In genomic region chr6:90653736-90654135, GRCm38 (mm10) we compare ENCODE assay signal across 8 mouse cellular contexts. TPM values are rescaled to one million over a fixed set of nuclear protein-coding genes. Genes with fewer than 3 reads are reported as not detected.
DNase-seq lines count a peak whose midpoint lies in the region; ATAC-seq lines count a peak whose summit lies in the region.

No protein-coding gene starts in this region.

- intact Hi-C loops in heart, postnatal 36 days (cut with DNase I): loop anchor here (1.0 to 10.0 kb wide), 4 partner anchors 46 to 161 kb away; no protein-coding TSS in a partner anchor

- H3K9ac ChIP-seq in forebrain, embryonic 14.5 days (ENCODE audit: low read length): no peak overlapping the region
- H3K9ac ChIP-seq in forebrain, embryonic 13.5 days: no peak overlapping the region
- no peak overlapping the region for H3K9ac ChIP-seq in liver, embryonic 13.5 days

- peak; percentile 44 for DNase-seq in forebrain, embryonic 14.5 days (ENCODE audit: low spot score)
- peak; percentile 51 for DNase-seq in 416B (ENCODE audit: low read depth)
- DNase-seq in adrenal gland, postnatal 10 days: peak; percentile 75
- peak; percentile 64 for DNase-seq in embryo, embryonic 11 days
- DNase-seq in heart, postnatal 36 days: peak; percentile 70
- DNase-seq in liver, embryonic 13.5 days: no peak
- peak; percentile 35 for DNase-seq in ovary, postnatal 14 days (ENCODE audit: low spot score)

- H3K4me2 ChIP-seq in forebrain, embryonic 14.5 days (ENCODE audit: low read length): no peak overlapping the region
- H3K4me2 ChIP-seq in forebrain, embryonic 13.5 days: no peak overlapping the region
- no peak overlapping the region for H3K4me2 ChIP-seq in liver, embryonic 13.5 days

- no peaks in the 10 kb centered on the region for H3K36me3 ChIP-seq in forebrain, embryonic 14.5 days (ENCODE audit: control insufficient read depth, insufficient read depth, low read length)
- H3K36me3 ChIP-seq in forebrain, embryonic 13.5 days (ENCODE audit: poor library complexity, severe bottlenecking): no peaks in the 10 kb centered on the region
- H3K36me3 ChIP-seq in liver, embryonic 13.5 days: no peaks in the 10 kb centered on the region

- H3K4me3 ChIP-seq in forebrain, embryonic 14.5 days (ENCODE audit: low read depth, low read length): no peak overlapping the region
- no peak overlapping the region for H3K4me3 ChIP-seq in forebrain, embryonic 13.5 days
- no peak overlapping the region for H3K4me3 ChIP-seq in liver, embryonic 13.5 days (replicated peaks)

- 59% methylated on average over 2 of the region's 2 CpGs for WGBS in forebrain, embryonic 14.5 days
- 65% methylated on average over 2 of the region's 2 CpGs for WGBS in forebrain, embryonic 13.5 days
- WGBS in liver, embryonic 13.5 days (ENCODE audit: insufficient replicate concordance): 35% methylated on average over 2 of the region's 2 CpGs

- H3K27me3 ChIP-seq in forebrain, embryonic 14.5 days (replicated peaks; ENCODE audit: control insufficient read depth, insufficient read depth, low read length): no peaks in the 10 kb centered on the region
- H3K27me3 ChIP-seq in forebrain, embryonic 13.5 days: no peaks in the 10 kb centered on the region
- no peaks in the 10 kb centered on the region for H3K27me3 ChIP-seq in liver, embryonic 13.5 days

- H3K9me3 ChIP-seq in forebrain, embryonic 14.5 days (replicated peaks; ENCODE audit: control insufficient read depth, low read length): no peaks in the 10 kb centered on the region
- no peaks in the 10 kb centered on the region; the same call in 1 of the 2 replicates for H3K9me3 ChIP-seq in forebrain, embryonic 13.5 days (replicated peaks)
- no peaks in the 10 kb centered on the region for H3K9me3 ChIP-seq in liver, embryonic 13.5 days (replicated peaks)

- no peak overlapping the region for H3K27ac ChIP-seq in forebrain, embryonic 14.5 days (ENCODE audit: low read depth, low read length)
- H3K27ac ChIP-seq in forebrain, embryonic 13.5 days: no peak overlapping the region
- no peak overlapping the region for H3K27ac ChIP-seq in liver, embryonic 13.5 days

- no peaks in the 10 kb centered on the region for H3K4me1 ChIP-seq in forebrain, embryonic 14.5 days (ENCODE audit: control insufficient read depth, insufficient read depth, low read length)
- H3K4me1 ChIP-seq in forebrain, embryonic 13.5 days: no peaks in the 10 kb centered on the region
- H3K4me1 ChIP-seq in liver, embryonic 13.5 days (replicated peaks): peaks cover 14% of the 10 kb centered on the region

- peak; percentile 48; the same call in 1 of the 2 replicates for ATAC-seq in forebrain, embryonic 14.5 days
- no peak for ATAC-seq in forebrain, embryonic 13.5 days
- ATAC-seq in liver, embryonic 13.5 days (ENCODE audit: low read depth): 0 out of 2 replicates have a peak, but pooled peaks have one; percentile 56

RNA-seq across cellular contexts. Expression of gene Slc41a3, which starts 49.2 kb away (rescaled TPM):
- 2.0 and 2.1 TPM in 2 replicates for polyA plus RNA-seq in forebrain, embryonic 14.5 days (2014; fragmentation: Nextera tagmentation; extraction: Ambion mirVana)
- polyA plus RNA-seq in forebrain, embryonic 13.5 days (2015; fragmentation: Nextera tagmentation; extraction: Ambion mirVana): 1.7 and 1.9 TPM in 2 replicates
- total RNA-seq in adrenal gland, postnatal 10 days (2021): 10 to 100 TPM; 20.8 to 25.2 TPM
- total RNA-seq in heart, postnatal 36 days (2021): 10 to 100 TPM; 68.8 to 72.1 TPM
- polyA plus RNA-seq in liver, embryonic 13.5 days (2015; fragmentation: Nextera tagmentation; extraction: Ambion mirVana): 32.2 and 34.8 TPM in 2 replicates

Comparison
In these comparisons a context has a peak if more than half of its experiments do, and no peak if none do; other contexts are left out.
1. RNA of gene Slc41a3, which starts 49.2 kb away (polyA plus RNA-seq): 32.2 to 34.8 TPM in liver, embryonic 13.5 days; 2.0 to 2.1 TPM in forebrain, embryonic 14.5 days and 1.7 to 1.9 TPM in forebrain, embryonic 13.5 days; every median in the first group is over 10 times any median in the second.